Mouse (Mus musculus) liver (tissue): ENCODE results near the gene Mknk1.
A peak's percentile ranks its signal among the peaks of the same experiment; 100 is the strongest.

Source experiments
- DNase-seq: peaks from one replicate; pipeline ENCODE4 v3.0.0-alpha.2; 2020; ENCODE audit warnings: mixed read lengths

Mknk1 gene

GRCm38 (mm10) chr4:115838696-115839641 lies at the start of gene Mknk1:
TSS of gene Mknk1 (plus strand) at chr4:115839198.
- peak; percentile 97 for DNase-seq

GRCm38 (mm10) chr4:115790864-115791263 lies 48.1 kb upstream of the Mknk1 start:
- no peak for DNase-seq

DNA sequence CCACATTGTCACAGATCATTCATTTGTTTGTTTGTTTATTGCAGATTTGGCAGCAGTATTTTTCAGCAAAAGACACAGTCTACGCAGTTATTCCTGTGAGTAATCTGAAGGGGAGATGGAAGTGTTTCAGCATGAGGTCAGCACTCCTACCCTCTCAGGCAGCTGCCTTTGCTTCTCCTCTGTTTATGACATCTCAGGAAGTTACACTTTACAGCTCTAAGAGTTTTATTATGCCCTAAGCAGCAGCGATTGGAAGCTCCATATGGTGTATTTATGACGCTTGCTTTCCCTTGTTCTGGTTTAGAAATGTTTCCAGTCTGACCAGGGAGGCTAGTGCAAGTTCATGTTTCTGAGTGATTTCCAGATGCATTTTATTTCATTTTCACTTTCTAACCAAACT lies 43.6 kb upstream of the Mknk1 start:
- DNase-seq = no peak

DNA sequence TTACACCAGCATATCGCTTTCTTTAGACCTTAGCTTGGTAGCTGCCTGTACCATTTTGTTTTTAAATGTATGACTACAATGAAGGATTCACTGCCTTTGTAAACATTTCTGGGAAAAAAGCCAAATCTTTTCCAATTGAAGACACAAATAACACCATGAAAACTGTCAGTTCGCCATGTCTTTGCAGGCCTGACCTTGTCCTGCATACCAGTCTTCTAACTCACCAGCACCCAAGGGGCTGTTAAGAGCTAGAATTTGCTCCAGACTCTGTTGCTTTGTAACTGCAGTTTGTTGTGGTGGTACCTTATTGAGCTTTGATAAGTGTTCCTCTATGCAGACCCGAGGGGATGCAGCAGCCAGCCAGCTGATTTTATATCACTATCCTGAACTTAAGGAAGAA lies 39.0 kb upstream of the Mknk1 start:
- no peak for DNase-seq

DNA sequence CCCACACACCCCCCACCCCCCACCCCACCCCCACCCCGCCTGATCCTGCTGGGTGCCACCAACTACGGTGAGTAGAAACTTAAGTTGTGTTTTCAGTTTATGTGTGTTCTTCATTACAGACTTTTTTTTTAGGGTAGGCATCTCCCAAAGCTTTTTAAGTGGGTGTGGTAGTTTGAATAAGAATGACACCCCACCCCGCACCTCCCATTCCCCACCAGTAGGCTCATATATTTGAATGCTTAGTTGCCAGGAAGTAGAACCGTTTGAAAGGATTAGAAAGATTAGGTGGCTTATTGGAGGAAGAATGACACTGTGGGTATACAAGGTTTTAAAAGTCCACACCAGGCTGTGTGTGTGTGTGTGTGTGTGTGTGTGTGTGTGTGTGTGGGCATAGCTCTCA lies 26.7 kb upstream of the Mknk1 start:
- no peak for DNase-seq

GRCm38 (mm10) chr4:115815606-115816005 lies 23.4 kb upstream of the Mknk1 start:
- no peak for DNase-seq

GRCm38 (mm10) chr4:115820199-115820598 lies 18.8 kb upstream of the Mknk1 start:
- DNase-seq = no peak

GRCm38 (mm10) chr4:115820944-115821343 lies 18.1 kb upstream of the Mknk1 start:
- no peak for DNase-seq

DNA sequence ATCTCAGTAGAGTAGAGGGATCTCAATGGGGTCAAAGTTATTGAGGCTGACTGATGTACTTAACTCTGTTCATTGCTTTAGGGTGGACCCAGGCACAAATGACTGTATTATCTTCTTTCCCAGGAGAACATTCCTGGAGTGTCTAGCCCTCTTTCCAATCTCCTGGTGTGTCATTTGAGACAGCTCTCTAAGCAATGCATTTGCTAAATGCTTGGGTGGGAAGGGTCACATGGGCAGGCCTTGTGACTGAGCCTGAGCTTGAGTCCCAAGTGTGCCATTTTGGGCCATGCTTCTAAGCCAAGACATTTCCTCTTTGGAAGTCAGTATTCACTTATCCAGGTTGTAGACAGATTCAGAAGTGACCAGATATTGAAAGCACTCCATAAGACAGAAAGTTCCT lies 17.6 kb upstream of the Mknk1 start:
- no peak for DNase-seq

DNA sequence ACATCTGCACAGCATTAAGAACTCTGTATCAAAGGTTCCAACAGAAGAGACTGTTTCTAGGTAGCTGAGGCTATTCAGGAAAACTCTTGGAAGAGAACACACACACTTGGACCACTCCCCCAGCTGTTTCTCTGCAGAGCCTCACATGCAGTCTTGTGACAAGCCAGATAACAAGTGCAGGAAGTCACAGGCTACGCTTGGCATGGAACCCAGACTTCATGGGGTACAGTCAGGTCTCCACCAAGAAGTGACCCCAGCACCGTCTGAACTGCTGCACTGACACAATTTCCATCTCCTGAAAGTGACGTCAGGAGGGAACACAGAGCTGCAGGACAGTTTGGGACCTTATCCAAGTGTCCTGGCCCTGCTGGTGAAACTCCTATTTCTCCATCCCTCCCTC lies 17.1 kb upstream of the Mknk1 start:
- DNase-seq = no peak

GRCm38 (mm10) chr4:115824178-115824577 lies 14.8 kb upstream of the Mknk1 start:
- DNase-seq = peak; percentile 65

DNA sequence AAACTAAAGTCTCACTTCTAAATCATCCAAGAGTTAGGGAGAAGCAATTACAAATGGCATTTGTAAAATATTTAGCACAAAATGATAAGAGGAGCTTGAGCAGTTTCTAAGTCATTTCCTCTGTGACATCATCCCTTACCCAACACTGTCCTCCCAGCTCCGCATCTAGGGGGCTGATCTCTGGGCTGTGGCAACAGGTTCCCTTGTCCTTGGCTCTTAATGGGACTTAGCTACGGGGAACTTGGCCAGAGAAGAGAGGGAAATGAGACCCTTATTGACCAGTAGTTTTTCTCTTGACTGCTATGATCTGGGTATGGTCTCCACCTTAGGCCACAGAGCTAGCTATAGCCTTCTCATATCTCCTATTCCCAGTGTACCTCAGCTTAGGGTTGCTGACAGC lies 13.7 kb upstream of the Mknk1 start:
- no peak for DNase-seq

- no peak for DNase-seq
Observed at GRCm38 (mm10) chr4:115827066-115827465, 11.9 kb upstream of the Mknk1 start.

- DNase-seq = no peak
Observed at GRCm38 (mm10) chr4:115827535-115827887, 11.5 kb upstream of the Mknk1 start.

GRCm38 (mm10) chr4:115827888-115828571 lies 11.0 kb upstream of the Mknk1 start, which contains the start of gene Mob3c:
TSS of gene Mob3c (plus strand) at chr4:115828092.
- DNase-seq = peak; percentile 86

DNA sequence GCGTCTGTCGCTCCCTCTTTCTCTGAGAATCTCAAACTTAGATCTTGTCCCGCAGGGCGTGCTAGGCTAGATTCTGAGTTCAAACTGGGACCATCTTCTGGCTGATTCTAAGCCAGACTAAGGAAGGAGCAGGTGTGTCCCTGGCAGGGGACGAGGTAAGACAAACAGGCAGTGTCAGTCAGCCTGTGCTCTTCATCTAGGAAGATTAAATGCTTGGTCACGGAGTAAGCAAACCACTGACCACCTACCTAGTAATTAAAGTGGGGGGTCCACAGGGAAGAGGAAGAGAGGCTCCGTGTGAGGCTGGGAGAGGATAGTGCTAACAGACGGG lies 10.5 kb upstream of the Mknk1 start:
- DNase-seq = no peak

- DNase-seq = no peak
Observed at GRCm38 (mm10) chr4:115830491-115830890, 8.5 kb upstream of the Mknk1 start.

GRCm38 (mm10) chr4:115831221-115831620 lies 7.8 kb upstream of the Mknk1 start:
- no peak for DNase-seq

DNA sequence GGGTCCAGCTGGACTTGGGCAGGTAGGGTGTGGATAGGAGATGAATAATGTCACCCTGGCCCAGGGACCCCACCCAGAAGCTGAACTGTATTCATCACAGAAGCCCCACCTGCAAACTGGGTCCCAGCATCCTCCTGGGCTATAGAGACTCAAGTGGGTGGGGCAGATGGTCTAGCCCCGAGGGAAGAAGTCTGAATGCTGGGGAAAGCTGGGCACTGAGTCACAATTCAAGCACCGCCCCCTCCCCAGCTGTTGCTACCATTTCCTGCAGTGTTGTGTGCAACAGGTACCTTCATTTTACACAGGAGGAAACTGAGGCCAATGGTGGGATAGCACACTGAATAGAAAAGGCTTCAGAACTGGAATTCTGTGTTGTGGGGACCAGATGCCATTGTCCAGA lies 7.0 kb upstream of the Mknk1 start:
- DNase-seq = no peak

GRCm38 (mm10) chr4:115835576-115835975 lies 3.4 kb upstream of the Mknk1 start:
- DNase-seq = no peak

GRCm38 (mm10) chr4:115838196-115838595 lies 802 bp upstream of the Mknk1 start:
- no peak for DNase-seq

DNA sequence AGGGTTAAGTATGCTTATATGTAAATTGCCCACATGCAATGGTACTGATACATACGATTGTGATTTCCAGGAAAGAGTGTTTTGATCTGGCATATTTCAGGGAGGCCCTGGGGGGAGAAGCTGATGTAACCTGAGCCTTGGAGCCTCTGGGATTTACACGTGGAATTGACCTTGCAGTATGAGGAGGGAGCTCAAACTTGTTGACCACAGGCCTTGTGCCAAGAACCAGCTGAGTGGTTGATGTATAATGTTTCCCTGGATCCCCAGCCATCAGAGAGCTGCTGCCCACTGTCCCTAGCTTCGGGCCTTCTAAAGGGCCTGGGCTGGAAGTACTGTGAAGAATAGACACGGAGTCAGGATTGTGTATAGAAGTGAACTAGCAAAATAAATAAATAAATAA lies 958 bp downstream of the Mknk1 start:
- no peak for DNase-seq

DNA sequence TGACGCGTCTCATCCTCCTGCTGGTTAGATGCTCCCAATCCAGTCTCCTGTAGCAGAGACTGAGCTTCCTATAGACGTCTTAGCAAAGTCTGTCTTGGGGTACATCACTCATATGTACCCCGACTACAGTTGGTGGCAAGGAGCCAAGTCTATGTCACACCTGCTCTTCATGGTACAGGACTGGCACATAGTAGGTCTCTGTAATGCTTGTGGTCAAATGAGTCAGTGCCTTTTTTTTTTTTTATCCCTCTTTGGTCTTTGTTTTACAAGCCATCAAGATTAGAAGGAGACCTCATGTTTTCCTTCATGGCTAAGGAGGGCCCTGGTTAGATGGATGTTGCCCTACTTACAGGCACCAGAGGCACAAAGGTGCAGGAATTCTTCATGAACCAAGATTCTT lies 1.8 kb downstream of the Mknk1 start:
- no peak for DNase-seq

DNA sequence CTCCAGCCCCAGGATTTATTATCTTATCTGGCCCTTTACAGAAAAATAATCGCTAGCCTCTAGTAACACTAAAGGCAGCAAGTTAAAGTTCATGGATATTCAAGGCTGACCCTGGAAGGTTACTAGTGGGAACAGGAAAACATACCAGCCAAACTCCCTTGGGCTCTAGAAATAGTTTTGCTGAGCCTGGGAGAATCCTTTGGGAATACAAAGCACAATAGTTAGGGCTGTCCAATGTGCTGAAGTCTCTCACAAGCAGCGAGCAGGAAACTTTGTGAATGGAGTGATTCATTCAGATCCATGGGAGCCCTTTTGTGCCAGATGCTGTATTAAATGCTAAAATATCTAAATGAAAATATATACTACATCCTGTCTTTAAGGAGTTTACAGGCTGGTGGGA lies 7.7 kb downstream of the Mknk1 start:
- DNase-seq = no peak
